Mouse (Mus musculus) small intestine, adult 2 months (tissue): Measurements from ENCODE around the gene Slc5a5.

Experiments used
- CTCF ChIP-seq: fragments of 200-500 bp; IDR thresholded peaks from 2 replicates; pipeline ENCODE4 v1.5.1; 2012; ENCODE audit warnings: low read depth, mild to moderate bottlenecking, control low read depth, inconsistent platforms, low read length, moderate library complexity, mixed read lengths; ENCODE audit not compliant: insufficient replicate concordance, insufficient read length; ENCODE audit errors: extremely low read depth
- POLR2A ChIP-seq: fragments of 200-500 bp; IDR thresholded peaks from 2 replicates; pipeline ENCODE4 v1.6.1; 2012; ENCODE audit warnings: low read depth, mild to moderate bottlenecking, control low read depth, inconsistent platforms, low read length, moderate library complexity

DNA sequence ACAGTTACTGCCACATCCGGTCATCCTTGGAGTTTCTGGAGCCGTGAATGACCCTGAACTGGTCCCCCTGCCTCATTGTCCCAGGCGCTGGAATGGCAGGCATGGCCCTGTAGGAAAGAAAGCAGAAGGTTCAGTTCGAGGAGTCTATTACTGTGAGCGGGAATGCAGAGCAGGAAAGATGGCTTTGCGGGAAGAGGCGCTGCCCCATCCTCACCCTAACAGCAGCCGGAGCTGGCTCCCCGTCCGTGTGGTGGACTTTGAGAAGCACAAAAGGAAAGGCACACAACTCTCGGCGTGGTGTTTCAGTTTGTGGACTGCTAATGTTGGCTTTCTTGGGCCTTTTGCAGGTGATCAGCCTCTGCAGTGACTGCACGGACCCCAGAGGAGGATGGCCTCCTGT is 18.1 kb downstream of the Slc5a5 start:
- TF ChIP-seq CTCF (no peak), POLR2A (no peak)
